Mouse (Mus musculus) olfactory bulb, adult 2 months (tissue): Measurements from ENCODE around the gene Ntn5.

Experiments used
- CTCF ChIP-seq: fragments of 200-500 bp; IDR thresholded peaks from 2 replicates; pipeline ENCODE4 v1.5.1; 2012; ENCODE audit warnings: low read depth, mild to moderate bottlenecking, low read length, moderate library complexity; ENCODE audit not compliant: insufficient read depth
- POLR2A ChIP-seq: fragments of 200-500 bp; IDR thresholded peaks from 2 replicates; pipeline ENCODE4 v1.6.1; 2012; ENCODE audit warnings: mild to moderate bottlenecking, low read depth, low read length, moderate library complexity; ENCODE audit not compliant: insufficient read depth

DNA sequence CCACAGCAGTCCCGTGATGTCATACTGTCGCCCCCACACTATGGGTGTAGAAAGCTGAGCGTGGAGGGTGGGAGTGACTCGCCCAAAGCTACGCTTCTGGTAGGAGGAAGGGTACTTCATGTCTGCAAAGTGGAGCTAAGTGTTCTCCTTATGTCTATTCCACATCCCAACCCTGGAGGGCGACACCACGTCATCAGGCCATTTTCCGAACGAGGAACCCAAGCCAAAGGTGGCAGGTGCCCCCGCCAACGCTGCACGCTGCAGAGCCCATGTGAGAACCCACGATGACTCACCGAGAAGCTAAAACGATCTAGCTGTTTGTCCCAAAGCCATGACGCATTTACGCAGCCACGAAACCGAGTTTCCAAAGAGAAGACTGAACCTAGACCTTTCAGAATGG, 58.5 kb downstream of the Ntn5 start:
- TF ChIP-seq POLR2A (no peak), CTCF (no peak)
